Mouse (Mus musculus) hindbrain, postnatal 0 days (tissue): ENCODE results near the gene Eci2. TPM values are rescaled to one million over a fixed set of nuclear protein-coding genes. Genes with fewer than 3 reads are reported as not detected.
"Not testable (repeated sequence)": the region's sequence is repeated elsewhere in the genome, so short reads cannot be mapped to it uniquely, and the experiment has no call there.

Experiments
- ATAC-seq: fragments of 200-750 bp; cut with Nextera tagmentation; 2 replicates; pipeline ENCODE4 v1.8.0; 2017; ENCODE audit warnings: mild to moderate bottlenecking, moderate TSS enrichment, moderate library complexity
- DNase-seq: peaks from one replicate; pipeline ENCODE4 v3.0.0-alpha.2; 2015; ENCODE audit warnings: low spot score
- H3K27ac ChIP-seq: fragments of 300-500 bp; sonication (generic); 2 replicates; pipeline ENCODE4 v1.5.1; 2014; ENCODE audit warnings: mild to moderate bottlenecking
- H3K27me3 ChIP-seq: fragments of 300-500 bp; sonication (generic); 2 replicates; pipeline ENCODE4 v1.6.1; 2014; ENCODE audit warnings: low read length, mixed read lengths; ENCODE audit not compliant: insufficient read depth
- H3K36me3 ChIP-seq: fragments of 300-500 bp; sonication (generic); 2 replicates; pipeline ENCODE4 v1.6.1; 2014; ENCODE audit warnings: low read length, mixed read lengths; ENCODE audit not compliant: insufficient read depth
- H3K4me1 ChIP-seq: fragments of 300-500 bp; sonication (generic); 2 replicates; pipeline ENCODE4 v1.6.1; 2014; ENCODE audit warnings: antibody characterized with exemption, low read length, mixed read lengths; ENCODE audit not compliant: insufficient read depth
- H3K4me2 ChIP-seq: fragments of 300-500 bp; sonication (generic); 2 replicates; pipeline ENCODE4 v1.6.1; 2014; ENCODE audit warnings: low read depth, mild to moderate bottlenecking, low read length, moderate library complexity, mixed read lengths
- H3K4me3 ChIP-seq: fragments of 300-500 bp; sonication (generic); 2 replicates; pipeline ENCODE4 v1.5.1; 2014; ENCODE audit warnings: low read length
- H3K9ac ChIP-seq: fragments of 300-500 bp; sonication (generic); replicated peaks from 2 replicates; pipeline ENCODE4 v1.6.1; 2014; ENCODE audit warnings: mild to moderate bottlenecking, low read length, moderate library complexity, mixed read lengths
- H3K9me3 ChIP-seq: fragments of 300-500 bp; sonication (generic); 2 replicates; pipeline ENCODE4 v1.6.1; 2016; ENCODE audit warnings: low read length, mixed read lengths
- CTCF ChIP-seq: IDR thresholded peaks from 2 replicates; pipeline ENCODE4 v1.5.1; 2016; ENCODE audit warnings: antibody characterized with exemption, control low read depth, low read depth
- WGBS: fragments of 180-500 bp; shearing (Covaris S2); extraction: QIAGEN DNeasy Blood & Tissue Kit; methylation state at CpG from one replicate; pipeline ENCODE4 v1.1.7; 2014; 5-methylcytosine and 5-hydroxymethylcytosine counted together
- polyA plus RNA-seq: library from polyadenylated mRNA; unstranded; fragments of >200 nt; fragmentation: Nextera tagmentation; extraction: Ambion mirVana; gene quantifications from 2 replicates; pipeline ENCODE4 v1.2.1, GENCODE M21; 2015
- total RNA-seq: library from RNA; depleted of rRNA; stranded (reverse); fragments of >200 nt; gene quantifications from 2 replicates; pipeline ENCODE4 v1.2.3, GENCODE M21; 2014; rRNA removed

Eci2 gene
- total and polyA plus RNA-seq, 2 experiments from 2014 or later: 95.6 to 136 TPM

DNA sequence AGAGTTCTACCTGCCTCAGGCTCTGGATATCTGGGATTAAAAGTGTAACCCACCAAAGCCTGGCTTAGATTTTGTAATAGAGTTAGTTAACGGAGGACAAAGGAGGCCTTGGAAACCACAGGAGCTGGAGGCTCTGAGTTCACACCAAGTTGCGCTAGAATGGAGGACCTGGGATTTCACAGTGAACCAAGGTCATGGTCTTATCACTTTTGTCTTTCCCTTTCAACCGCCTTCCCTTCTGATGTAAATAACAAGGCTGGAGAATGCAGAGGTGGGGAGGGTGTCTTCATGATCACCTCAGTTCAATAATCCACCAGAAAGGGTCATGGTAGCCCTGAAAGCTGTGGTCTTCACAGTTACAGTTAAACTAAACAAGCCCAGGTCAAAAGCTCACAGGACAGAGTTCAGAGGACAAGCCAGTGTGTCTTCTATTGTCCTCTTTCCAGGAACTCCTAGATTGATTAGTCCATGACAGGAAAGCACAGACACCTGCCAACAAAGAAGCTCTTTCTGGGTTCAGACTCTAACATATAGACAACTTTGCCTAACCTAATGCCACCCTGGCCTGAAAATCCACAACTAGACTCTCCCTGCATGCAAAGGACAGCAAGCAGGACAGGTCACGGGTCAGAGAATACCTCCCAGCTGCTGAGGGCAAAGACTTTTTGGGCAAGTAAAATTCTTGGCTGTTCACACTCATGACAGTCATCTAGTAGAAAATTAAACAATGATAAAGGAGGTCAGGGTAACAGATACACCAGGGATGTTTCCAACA is 65.7 kb downstream of the Eci2 start:
- DNase-seq (no peak), ATAC-seq (no peak)
- no peak overlapping the region for H3K27ac ChIP-seq
- WGBS: 81% methylated on average over 4 of the region's 4 CpGs
- TF ChIP-seq CTCF: no peak
- no peak overlapping the region for H3K4me3 ChIP-seq
- no peaks in the 10 kb centered on the region; the same call in 1 of the 2 replicates for H3K27me3 ChIP-seq
- H3K4me1 ChIP-seq: no peaks in the 10 kb centered on the region
- no peaks in the 10 kb centered on the region for H3K9me3 ChIP-seq
- no peaks in the 10 kb centered on the region for H3K36me3 ChIP-seq
- no peak overlapping the region for H3K9ac ChIP-seq
- H3K4me2 ChIP-seq: no peak overlapping the region

DNA sequence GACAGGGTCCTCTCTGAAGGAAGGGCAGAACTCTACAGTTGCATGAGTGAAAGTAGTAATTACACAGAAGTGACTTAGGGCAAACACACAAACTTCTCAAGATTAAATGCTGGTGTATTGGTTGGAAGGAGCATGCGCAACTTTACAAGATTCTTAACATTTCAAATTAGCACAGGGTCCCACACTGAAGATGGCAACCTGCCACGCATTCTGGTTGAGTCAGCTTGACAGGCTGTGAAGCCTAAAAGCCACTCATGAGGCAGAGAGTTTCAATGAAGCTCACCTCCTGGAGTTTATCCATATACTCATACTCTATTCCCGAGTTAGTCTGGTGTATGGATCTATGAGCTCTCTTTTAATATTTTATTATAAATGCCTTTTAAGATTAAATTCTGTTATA is 68.7 kb downstream of the Eci2 start:
- WGBS: 71% methylated on average over 3 of the region's 3 CpGs
- not testable (repeated sequence) for H3K4me1 ChIP-seq, H3K9ac ChIP-seq, H3K4me2 ChIP-seq, ATAC-seq, H3K27me3 ChIP-seq, H3K4me3 ChIP-seq, H3K9me3 ChIP-seq, H3K36me3 ChIP-seq, DNase-seq, H3K27ac ChIP-seq

DNA sequence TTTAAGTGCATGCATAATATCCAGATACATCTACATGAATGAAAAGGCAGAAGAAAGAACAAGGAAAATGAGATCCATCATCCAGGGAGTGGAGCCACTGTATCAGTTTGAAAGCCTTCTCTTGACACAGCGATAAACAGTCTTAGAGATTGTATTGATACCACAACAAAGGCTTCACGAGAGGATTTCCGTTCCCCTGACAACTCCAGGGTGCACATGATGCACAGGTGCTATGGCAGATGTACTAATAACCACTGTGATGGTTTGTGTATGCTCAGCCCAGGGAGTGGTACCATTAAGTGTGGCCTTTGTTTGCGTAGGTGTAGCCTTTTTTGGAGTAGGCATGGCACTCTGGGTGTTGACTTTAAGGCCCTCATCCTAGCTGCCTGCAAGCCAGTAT is 70.0 kb downstream of the Eci2 start:
- Histone ChIP-seq H3K27me3 (no peaks in the 10 kb centered on the region), H3K4me2 (no peak overlapping the region), H3K4me3 (no peak overlapping the region), H3K9me3 (no peaks in the 10 kb centered on the region), H3K4me1 (no peaks in the 10 kb centered on the region), H3K36me3 (no peaks in the 10 kb centered on the region), H3K27ac (no peak overlapping the region), H3K9ac (no peak overlapping the region)
- no peak for TF ChIP-seq CTCF
- 83% methylated on average over 4 of the region's 4 CpGs for WGBS
- no peak for DNase-seq
- no peak for ATAC-seq

DNA sequence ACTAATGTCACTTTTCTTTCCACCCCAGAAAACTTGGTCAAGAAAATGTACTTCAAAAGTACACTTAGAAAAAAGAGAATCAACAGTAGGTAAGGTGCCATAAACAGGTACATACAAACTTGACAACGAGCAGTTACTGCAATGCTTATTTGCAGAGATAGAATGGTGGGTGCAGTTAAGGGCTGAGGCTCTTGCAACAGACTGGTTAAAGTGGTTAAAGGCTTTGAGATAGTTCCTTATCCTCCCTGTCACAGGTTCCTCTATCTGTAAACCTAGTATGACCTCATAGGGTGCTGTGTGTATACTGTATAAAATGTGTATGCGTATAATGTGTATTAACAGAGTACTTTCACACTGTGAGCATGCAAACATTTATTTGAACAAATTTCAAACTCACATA is 75.5 kb downstream of the Eci2 start:
- H3K4me3 ChIP-seq, H3K27ac ChIP-seq, H3K9me3 ChIP-seq, H3K27me3 ChIP-seq, H3K4me2 ChIP-seq, H3K4me1 ChIP-seq, DNase-seq, H3K9ac ChIP-seq, H3K36me3 ChIP-seq, ATAC-seq: not testable (repeated sequence)
- WGBS: 93% methylated on average over 2 of the region's 2 CpGs

DNA sequence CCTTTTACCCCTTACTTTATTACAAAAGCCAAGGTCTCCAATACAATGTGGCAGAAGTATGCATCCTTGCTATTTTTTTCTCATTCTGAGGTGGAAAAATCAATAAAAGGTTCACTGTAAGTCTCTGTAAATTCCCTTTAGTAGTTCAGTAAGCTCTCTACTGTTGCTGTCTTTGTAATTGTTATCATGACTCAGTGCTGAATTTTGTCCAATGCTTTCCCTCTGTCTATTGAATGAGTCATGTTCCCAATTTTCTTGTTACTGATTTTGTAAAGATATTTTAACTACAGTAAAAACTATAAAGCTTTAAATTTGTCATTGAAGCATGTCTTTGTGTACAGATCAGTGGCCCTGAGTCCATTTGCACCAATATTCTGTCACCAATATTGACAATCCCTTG is 84.5 kb downstream of the Eci2 start:
- H3K4me1 ChIP-seq: no peaks in the 10 kb centered on the region
- H3K36me3 ChIP-seq: no peaks in the 10 kb centered on the region
- H3K4me2 ChIP-seq: no peak overlapping the region
- no peak for DNase-seq
- no peak overlapping the region for H3K27ac ChIP-seq
- no peak overlapping the region for H3K9ac ChIP-seq
- no peaks in the 10 kb centered on the region for H3K9me3 ChIP-seq
- TF ChIP-seq CTCF: no peak
- no peaks in the 10 kb centered on the region for H3K27me3 ChIP-seq
- H3K4me3 ChIP-seq: no peak overlapping the region
- ATAC-seq: no peak

DNA sequence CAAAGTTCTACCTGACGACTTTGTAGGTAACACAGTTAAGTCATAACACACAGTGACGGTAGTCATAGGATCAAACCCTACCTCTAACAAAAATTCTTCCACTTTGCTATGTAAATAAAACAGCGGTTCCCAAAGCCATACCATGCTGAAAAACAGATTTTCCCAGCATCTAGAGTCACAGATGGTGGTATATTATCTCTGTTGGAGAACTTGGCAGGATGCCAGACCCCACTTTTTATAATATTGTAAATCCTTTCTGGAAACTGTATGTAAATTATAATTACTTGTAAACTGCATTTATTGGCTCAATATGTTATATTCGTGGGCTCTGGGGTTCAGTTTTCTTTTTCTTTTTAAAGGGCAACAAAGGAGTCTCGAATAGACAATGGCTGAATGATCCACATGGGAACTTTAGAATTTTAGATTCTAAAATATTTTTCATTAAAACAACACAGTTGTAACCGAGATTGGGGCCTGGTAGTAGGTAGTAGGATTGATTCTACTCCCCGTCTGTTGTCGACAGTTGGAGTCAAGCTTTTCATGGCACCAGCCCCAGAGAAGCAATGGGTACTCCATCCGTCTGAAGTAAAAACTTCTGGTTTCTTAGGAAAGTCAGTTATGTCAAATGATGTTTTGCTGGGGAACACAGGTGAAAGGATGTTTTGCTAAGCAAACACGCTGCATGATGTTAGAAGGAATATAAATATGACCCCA is 91.8 kb downstream of the Eci2 start:
- H3K4me3 ChIP-seq: no peak overlapping the region
- peak; percentile 29 for DNase-seq
- no peaks in the 10 kb centered on the region for H3K36me3 ChIP-seq
- TF ChIP-seq CTCF: no peak
- ATAC-seq: no peak
- H3K4me2 ChIP-seq: no peak overlapping the region
- 60% methylated on average over 10 of the region's 10 CpGs for WGBS
- no peak overlapping the region for H3K9ac ChIP-seq
- H3K27ac ChIP-seq: no peak overlapping the region
- no peaks in the 10 kb centered on the region for H3K27me3 ChIP-seq
- H3K9me3 ChIP-seq: no peaks in the 10 kb centered on the region
- H3K4me1 ChIP-seq: no peaks in the 10 kb centered on the region

Other genes with a start within 250 kb of the Eci2 start
- gene Prpf4b, start 151.8 kb downstream of the Eci2 start, total RNA-seq: 22.0 and 29.9 TPM in 2 replicates
- gene Prpf4b, start 151.8 kb downstream of the Eci2 start, polyA plus RNA-seq: 54.4 and 66.9 TPM in 2 replicates
- 0.16 and 0.32 TPM in 2 replicates for gene Fam217a, start 102.8 kb downstream of the Eci2 start, total RNA-seq
- gene Fam217a, start 102.8 kb downstream of the Eci2 start, polyA plus RNA-seq: 1.2 TPM in 2 replicates
- gene 4933417A18Rik, start 102.7 kb downstream of the Eci2 start, total RNA-seq: not detected in 2 replicates
- not detected in 2 replicates for gene 4933417A18Rik, start 102.7 kb downstream of the Eci2 start, polyA plus RNA-seq
- 1.3 TPM in 1 of 2 replicates, not detected in the other for gene Eci3, start 63.3 kb downstream of the Eci2 start, total RNA-seq
- 0.80 and 1.2 TPM in 2 replicates for gene Eci3, start 63.3 kb downstream of the Eci2 start, polyA plus RNA-seq